Mouse (Mus musculus): Measurements from ENCODE around the gene Tmc8.

DNA sequence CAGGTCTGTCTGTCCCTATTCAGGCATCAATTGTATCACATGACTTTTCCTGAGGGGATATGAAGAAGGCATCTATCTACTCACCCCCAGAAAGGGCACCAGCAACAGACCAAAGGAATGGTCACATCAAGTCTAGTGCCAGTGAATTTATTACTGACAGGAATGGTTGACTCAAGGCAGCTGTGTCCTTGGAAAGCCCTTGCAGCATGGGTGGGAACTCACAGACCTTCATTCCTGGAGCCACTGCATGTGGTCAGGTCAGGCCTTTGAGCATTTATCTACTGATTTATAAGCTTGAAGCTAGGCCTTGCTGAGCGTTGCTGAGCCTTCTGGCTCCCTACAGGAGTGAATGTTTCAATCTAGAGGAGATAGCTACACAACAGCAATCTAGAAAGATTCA is 59.0 kb downstream of the Tmc8 start:
- TF ChIP-seq CTCF (IDR thresholded peaks at IDR 0.05; ENCODE audit: insufficient read depth, low read length) (no peak), POLR2A (IDR thresholded peaks at IDR 0.05; ENCODE audit: borderline replicate concordance, extremely low read depth, low read depth, low read length) (no peak)

All from lung, adult 2 months (tissue).